Mouse (Mus musculus): Measurements from ENCODE around the gene Shld1. TPM values are rescaled to one million over a fixed set of nuclear protein-coding genes. Genes with fewer than 3 reads are reported as not detected.

Gene Shld1
- polyA plus RNA-seq (2014; fragmentation: Nextera tagmentation; extraction: Ambion mirVana) = 15.3 and 18.0 TPM in 2 replicates

GRCm38 (mm10) chr2:132686756-132687737 lies at the start of gene Shld1:
TSS of gene Shld1 (plus strand) at chr2:132686931.
- 10% methylated on average over 33 of the region's 33 CpGs for whole genome bisulfite sequencing (ENCODE audit: insufficient replicate concordance)
- Histone ChIP-seq H3K4me1 (ENCODE audit: control insufficient read depth, insufficient read depth, low read length) (peaks cover 7% of the 10 kb centered on the region), H3K4me2 (peak within 1 kb of the TSS; percentile 64), H3K27me3 (ENCODE audit: control insufficient read depth, insufficient read depth, low read length) (no peaks in the 10 kb centered on the region), H3K4me3 (ENCODE audit: low read depth, low read length) (peak within 1 kb of the TSS; percentile 56), H3K36me3 (ENCODE audit: control insufficient read depth, insufficient read depth, low read length) (no peaks in the 10 kb centered on the region), H3K9ac (ENCODE audit: low read depth, low read length) (peak within 1 kb of the TSS; percentile 77), H3K9me3 (replicated peaks; ENCODE audit: control insufficient read depth, low read length) (no peaks in the 10 kb centered on the region), H3K27ac (ENCODE audit: low read depth, low read length) (peak within 1 kb of the TSS; percentile 82)
- ATAC-seq (replicated peaks; ENCODE audit: insufficient number of reproducible peaks, low FRiP score, low TSS enrichment) = peak; percentile 81

- WGBS (ENCODE audit: insufficient replicate concordance) = 78% methylated on average over 6 of the region's 6 CpGs
- Histone ChIP-seq H3K9me3 (replicated peaks; ENCODE audit: control insufficient read depth, low read length) (no peaks in the 10 kb centered on the region), H3K4me2 (no peak overlapping the region), H3K9ac (ENCODE audit: low read depth, low read length) (no peak overlapping the region), H3K27me3 (ENCODE audit: control insufficient read depth, insufficient read depth, low read length) (no peaks in the 10 kb centered on the region), H3K4me3 (ENCODE audit: low read depth, low read length) (no peak overlapping the region), H3K36me3 (ENCODE audit: control insufficient read depth, insufficient read depth, low read length) (no peaks in the 10 kb centered on the region), H3K27ac (ENCODE audit: low read depth, low read length) (no peak overlapping the region), H3K4me1 (ENCODE audit: control insufficient read depth, insufficient read depth, low read length) (no peaks in the 10 kb centered on the region)
- ATAC-seq (replicated peaks; ENCODE audit: insufficient number of reproducible peaks, low FRiP score, low TSS enrichment) = no peak
Observed at GRCm38 (mm10) chr2:132638306-132638705, 48.4 kb upstream of the Shld1 start.

- WGBS (ENCODE audit: insufficient replicate concordance) = 44% methylated on average over 7 of the region's 7 CpGs
- no peak overlapping the region for H3K27ac ChIP-seq (ENCODE audit: low read depth, low read length)
- H3K4me1 ChIP-seq (ENCODE audit: control insufficient read depth, insufficient read depth, low read length) = no peaks in the 10 kb centered on the region
- H3K27me3 ChIP-seq (ENCODE audit: control insufficient read depth, insufficient read depth, low read length) = no peaks in the 10 kb centered on the region
- H3K9ac ChIP-seq (ENCODE audit: low read depth, low read length) = no peak overlapping the region
- no peak overlapping the region for H3K4me3 ChIP-seq (ENCODE audit: low read depth, low read length)
- no peak overlapping the region for H3K4me2 ChIP-seq
- no peaks in the 10 kb centered on the region for H3K9me3 ChIP-seq (replicated peaks; ENCODE audit: control insufficient read depth, low read length)
- no peaks in the 10 kb centered on the region for H3K36me3 ChIP-seq (ENCODE audit: control insufficient read depth, insufficient read depth, low read length)
- no peak for ATAC-seq (replicated peaks; ENCODE audit: insufficient number of reproducible peaks, low FRiP score, low TSS enrichment)
Observed at GRCm38 (mm10) chr2:132639337-132639736, 47.4 kb upstream of the Shld1 start.

GRCm38 (mm10) chr2:132641196-132641595 lies 45.5 kb upstream of the Shld1 start:
- no peaks in the 10 kb centered on the region for H3K4me1 ChIP-seq (ENCODE audit: control insufficient read depth, insufficient read depth, low read length)
- 53% methylated on average over 3 of the region's 3 CpGs for WGBS (ENCODE audit: insufficient replicate concordance)
- no peak overlapping the region for H3K4me3 ChIP-seq (ENCODE audit: low read depth, low read length)
- H3K27me3 ChIP-seq (ENCODE audit: control insufficient read depth, insufficient read depth, low read length) = no peaks in the 10 kb centered on the region
- H3K36me3 ChIP-seq (ENCODE audit: control insufficient read depth, insufficient read depth, low read length) = no peaks in the 10 kb centered on the region
- no peaks in the 10 kb centered on the region for H3K9me3 ChIP-seq (replicated peaks; ENCODE audit: control insufficient read depth, low read length)
- no peak for ATAC-seq (replicated peaks; ENCODE audit: insufficient number of reproducible peaks, low FRiP score, low TSS enrichment)
- H3K27ac ChIP-seq (ENCODE audit: low read depth, low read length) = no peak overlapping the region
- no peak overlapping the region for H3K9ac ChIP-seq (ENCODE audit: low read depth, low read length)
- H3K4me2 ChIP-seq = no peak overlapping the region

- no peak for ATAC-seq (replicated peaks; ENCODE audit: insufficient number of reproducible peaks, low FRiP score, low TSS enrichment)
- no peak overlapping the region for H3K4me3 ChIP-seq (ENCODE audit: low read depth, low read length)
- no peak overlapping the region for H3K4me2 ChIP-seq
- no peaks in the 10 kb centered on the region for H3K27me3 ChIP-seq (ENCODE audit: control insufficient read depth, insufficient read depth, low read length)
- no peaks in the 10 kb centered on the region for H3K36me3 ChIP-seq (ENCODE audit: control insufficient read depth, insufficient read depth, low read length)
- no peaks in the 10 kb centered on the region for H3K9me3 ChIP-seq (replicated peaks; ENCODE audit: control insufficient read depth, low read length)
- 75% methylated on average over 4 of the region's 4 CpGs for WGBS (ENCODE audit: insufficient replicate concordance)
- no peak overlapping the region for H3K27ac ChIP-seq (ENCODE audit: low read depth, low read length)
- no peak overlapping the region for H3K9ac ChIP-seq (ENCODE audit: low read depth, low read length)
- H3K4me1 ChIP-seq (ENCODE audit: control insufficient read depth, insufficient read depth, low read length) = no peaks in the 10 kb centered on the region
Observed at GRCm38 (mm10) chr2:132643161-132643560, 43.6 kb upstream of the Shld1 start.

GRCm38 (mm10) chr2:132646856-132647745 lies 39.6 kb upstream of the Shld1 start:
- H3K9me3 ChIP-seq (replicated peaks; ENCODE audit: control insufficient read depth, low read length) = no peaks in the 10 kb centered on the region
- H3K27me3 ChIP-seq (ENCODE audit: control insufficient read depth, insufficient read depth, low read length) = no peaks in the 10 kb centered on the region
- no peaks in the 10 kb centered on the region for H3K36me3 ChIP-seq (ENCODE audit: control insufficient read depth, insufficient read depth, low read length)
- 60% methylated on average over 17 of the region's 17 CpGs for WGBS (ENCODE audit: insufficient replicate concordance)
- no peaks in the 10 kb centered on the region for H3K4me1 ChIP-seq (ENCODE audit: control insufficient read depth, insufficient read depth, low read length)
- H3K27ac ChIP-seq (ENCODE audit: low read depth, low read length) = no peak overlapping the region
- H3K4me3 ChIP-seq (ENCODE audit: low read depth, low read length) = no peak overlapping the region
- no peak for ATAC-seq (replicated peaks; ENCODE audit: insufficient number of reproducible peaks, low FRiP score, low TSS enrichment)
- H3K4me2 ChIP-seq = no peak overlapping the region
- no peak overlapping the region for H3K9ac ChIP-seq (ENCODE audit: low read depth, low read length)

GRCm38 (mm10) chr2:132649352-132649870 lies 37.3 kb upstream of the Shld1 start:
- Histone ChIP-seq H3K4me3 (ENCODE audit: low read depth, low read length) (no peak overlapping the region), H3K36me3 (ENCODE audit: control insufficient read depth, insufficient read depth, low read length) (no peaks in the 10 kb centered on the region), H3K4me2 (no peak overlapping the region), H3K27me3 (ENCODE audit: control insufficient read depth, insufficient read depth, low read length) (no peaks in the 10 kb centered on the region), H3K9ac (ENCODE audit: low read depth, low read length) (no peak overlapping the region), H3K9me3 (replicated peaks; ENCODE audit: control insufficient read depth, low read length) (no peaks in the 10 kb centered on the region), H3K27ac (ENCODE audit: low read depth, low read length) (no peak overlapping the region), H3K4me1 (ENCODE audit: control insufficient read depth, insufficient read depth, low read length) (no peaks in the 10 kb centered on the region)
- ATAC-seq (replicated peaks; ENCODE audit: insufficient number of reproducible peaks, low FRiP score, low TSS enrichment) = no peak
- WGBS (ENCODE audit: insufficient replicate concordance) = 59% methylated on average over 10 of the region's 10 CpGs

- 71% methylated on average over 2 of the region's 2 CpGs for WGBS (ENCODE audit: insufficient replicate concordance)
- Histone ChIP-seq H3K4me3 (ENCODE audit: low read depth, low read length) (no peak overlapping the region), H3K27ac (ENCODE audit: low read depth, low read length) (no peak overlapping the region), H3K27me3 (ENCODE audit: control insufficient read depth, insufficient read depth, low read length) (no peaks in the 10 kb centered on the region), H3K36me3 (ENCODE audit: control insufficient read depth, insufficient read depth, low read length) (no peaks in the 10 kb centered on the region), H3K9me3 (replicated peaks; ENCODE audit: control insufficient read depth, low read length) (no peaks in the 10 kb centered on the region), H3K9ac (ENCODE audit: low read depth, low read length) (no peak overlapping the region), H3K4me2 (no peak overlapping the region), H3K4me1 (ENCODE audit: control insufficient read depth, insufficient read depth, low read length) (no peaks in the 10 kb centered on the region)
- ATAC-seq (replicated peaks; ENCODE audit: insufficient number of reproducible peaks, low FRiP score, low TSS enrichment) = no peak
Observed at GRCm38 (mm10) chr2:132650546-132650945, 36.2 kb upstream of the Shld1 start.

Measured in heart, embryonic 11.5 days (tissue).